Mouse (Mus musculus) T-helper 2 cell (primary cell): ENCODE results near the gene Olfr678.
"Not testable (repeated sequence)": the region's sequence is repeated elsewhere in the genome, so short reads cannot be mapped to it uniquely, and the experiment has no call there.

Experiments used
- in situ Hi-C: fragments of 300-600 bp; cut with MboI, MseI; formaldehyde crosslinking; loops from one replicate; pipeline ENCODE4 v1.15.1; 2025; ENCODE audit warnings: high pct_unique_total_duplicates

Gene Olfr678

GRCm38 (mm10) chr7:105064175-105064574 lies at the start of gene Olfr678:
Gene Olfr678 (plus strand): TSS chr7:105064475.
- in situ Hi-C loops = no loop called here

GRCm38 (mm10) chr7:105022530-105022929 lies 41.7 kb upstream of the Olfr678 start:
- in situ Hi-C loops = no loop called here

GRCm38 (mm10) chr7:105028360-105028759 lies 35.9 kb upstream of the Olfr678 start, which contains the start of gene Olfr675:
Gene Olfr675 (minus strand): TSS chr7:105028460.
- in situ Hi-C loops = no loop called here

GRCm38 (mm10) chr7:105032398-105032797 lies 31.9 kb upstream of the Olfr678 start, which contains the start of gene Olfr676:
Gene Olfr676 (plus strand): TSS chr7:105032698.
- in situ Hi-C loops = no loop called here

GRCm38 (mm10) chr7:105033836-105034235 lies 30.4 kb upstream of the Olfr678 start:
- in situ Hi-C loops = not testable (repeated sequence)

- in situ Hi-C loops = no loop called here
Observed at GRCm38 (mm10) chr7:105058951-105059350, 5.3 kb upstream of the Olfr678 start.

GRCm38 (mm10) chr7:105080905-105081304 lies 16.6 kb downstream of the Olfr678 start, which contains the start of gene Olfr679:
Gene Olfr679 (plus strand): TSS chr7:105081205.
- in situ Hi-C loops = no loop called here

GRCm38 (mm10) chr7:105092717-105093116 lies 28.4 kb downstream of the Olfr678 start, which contains the start of gene Olfr680-ps1:
Gene Olfr680-ps1 (minus strand): TSS chr7:105092817.
- in situ Hi-C loops = not testable (repeated sequence)

- in situ Hi-C loops = no loop called here
Observed at GRCm38 (mm10) chr7:105116536-105116935, 52.3 kb downstream of the Olfr678 start, which contains the start of gene Olfr681. Gene Olfr681 (plus strand): TSS chr7:105116836.
